Mouse (Mus musculus) small intestine, adult 2 months (tissue): ENCODE data around the gene Zfp641. TPM values are rescaled to one million over a fixed set of nuclear protein-coding genes. Genes with fewer than 3 reads are reported as not detected.

Experiments
- H3K27ac ChIP-seq: fragments of 200-500 bp; 2 replicates; pipeline ENCODE4 v1.5.1; 2012; ENCODE audit warnings: low read depth, low read length, control low read depth, inconsistent platforms; ENCODE audit not compliant: insufficient read depth
- H3K27me3 ChIP-seq: fragments of 200-500 bp; 2 replicates; pipeline ENCODE4 v1.6.1; 2012; ENCODE audit warnings: mild to moderate bottlenecking, moderate library complexity, low read length, inconsistent platforms; ENCODE audit not compliant: control insufficient read depth, insufficient read depth
- H3K36me3 ChIP-seq: fragments of 200-500 bp; 2 replicates; pipeline ENCODE4 v1.6.1; 2012; ENCODE audit warnings: mild to moderate bottlenecking, low read length, control low read depth, inconsistent platforms; ENCODE audit not compliant: control insufficient read depth, insufficient read depth
- H3K4me1 ChIP-seq: fragments of 200-500 bp; 2 replicates; pipeline ENCODE4 v1.6.1; 2012; ENCODE audit warnings: low read length, inconsistent platforms, mixed read lengths; ENCODE audit not compliant: control insufficient read depth, insufficient read depth, insufficient read length
- H3K4me3 ChIP-seq: fragments of 200-500 bp; 2 replicates; pipeline ENCODE4 v1.5.1; 2012; ENCODE audit warnings: low read depth, mild to moderate bottlenecking, control low read depth, inconsistent platforms, low read length, moderate library complexity
- CTCF ChIP-seq: fragments of 200-500 bp; IDR thresholded peaks from 2 replicates; pipeline ENCODE4 v1.5.1; 2012; ENCODE audit warnings: low read depth, mild to moderate bottlenecking, control low read depth, inconsistent platforms, low read length, moderate library complexity, mixed read lengths; ENCODE audit not compliant: insufficient replicate concordance, insufficient read length; ENCODE audit errors: extremely low read depth
- POLR2A ChIP-seq: fragments of 200-500 bp; IDR thresholded peaks from 2 replicates; pipeline ENCODE4 v1.6.1; 2012; ENCODE audit warnings: low read depth, mild to moderate bottlenecking, control low read depth, inconsistent platforms, low read length, moderate library complexity
- WGBS: fragments of 180-500 bp; shearing (Covaris S2); methylation state at CpG from one replicate; pipeline ENCODE4 v1.1.7; 2018; 5-methylcytosine and 5-hydroxymethylcytosine counted together
- polyA plus RNA-seq: library from polyadenylated mRNA; depleted of rRNA; stranded (reverse); fragments of >200 nt; gene quantifications from 2 replicates; pipeline ENCODE4 v1.2.3, GENCODE M21; 2012; rRNA removed

Gene Zfp641
- polyA plus RNA-seq, 1 experiment = 0.34 TPM

DNA sequence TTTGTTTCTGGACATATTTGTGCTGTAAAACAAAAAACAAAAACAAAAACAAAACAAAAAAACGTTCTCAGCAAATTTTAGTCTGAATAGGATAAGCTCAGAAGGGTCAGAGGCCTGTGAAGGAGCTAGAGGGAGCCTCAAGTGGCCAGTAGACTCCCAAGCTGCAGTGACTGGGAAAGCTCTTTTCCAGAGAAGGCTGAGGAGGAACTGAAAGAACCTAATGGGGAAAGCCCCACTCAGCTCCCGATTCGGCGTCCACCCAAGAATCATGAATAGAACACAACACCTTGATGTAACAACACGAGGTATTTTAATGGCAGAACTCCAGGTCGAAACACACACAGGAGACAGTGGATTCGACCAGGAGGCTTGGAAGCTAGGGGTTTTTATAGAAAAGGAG is 38.2 kb downstream of the Zfp641 start:
- 83% methylated on average over 7 of the region's 7 CpGs for WGBS
- H3K27ac ChIP-seq = no peak overlapping the region

GRCm38 (mm10) chr15:98257193-98257592 is 38.8 kb downstream of the Zfp641 start, which contains the start of gene H1fnt:
TSS of gene H1fnt (minus strand) at chr15:98257293.
- WGBS = 83% methylated on average over 8 of the region's 8 CpGs
- no peak within 1 kb of the TSS for H3K27ac ChIP-seq
- H3K36me3 ChIP-seq = no peaks in the 10 kb centered on the region
- H3K4me3 ChIP-seq = no peak within 1 kb of the TSS
- H3K4me1 ChIP-seq = no peaks in the 10 kb centered on the region
- TF ChIP-seq POLR2A = no peak
- TF ChIP-seq CTCF = no peak
- no peaks in the 10 kb centered on the region for H3K27me3 ChIP-seq

More for the DNA sequence above, 38.2 kb downstream of the Zfp641 start:
- TF ChIP-seq CTCF (no peak), POLR2A (no peak)
- no peaks in the 10 kb centered on the region for H3K27me3 ChIP-seq
- no peaks in the 10 kb centered on the region for H3K4me1 ChIP-seq
- H3K36me3 ChIP-seq = no peaks in the 10 kb centered on the region
- no peak overlapping the region for H3K4me3 ChIP-seq

- no peaks in the 10 kb centered on the region for H3K36me3 ChIP-seq
- no peak overlapping the region for H3K4me3 ChIP-seq
- 89% methylated on average over 13 of the region's 13 CpGs for WGBS
- TF ChIP-seq CTCF (no peak), POLR2A (no peak)
- H3K27me3 ChIP-seq = no peaks in the 10 kb centered on the region
- H3K27ac ChIP-seq = no peak overlapping the region
- no peaks in the 10 kb centered on the region for H3K4me1 ChIP-seq
Observed at GRCm38 (mm10) chr15:98256271-98256670, 39.7 kb downstream of the Zfp641 start.

Other genes starting within 250 kb of the Zfp641 start
- gene Pfkm, start 203.6 kb downstream of the Zfp641 start, polyA plus RNA-seq = 4.3 and 4.8 TPM in 2 replicates
- 3.2 and 5.5 TPM in 2 replicates for gene Senp1, start 202.4 kb downstream of the Zfp641 start, polyA plus RNA-seq
- gene Asb8, start 130.5 kb downstream of the Zfp641 start, polyA plus RNA-seq = 15.8 and 27.3 TPM in 2 replicates
- 0.22 and 0.43 TPM in 2 replicates for gene Ccdc184, start 129.0 kb downstream of the Zfp641 start, polyA plus RNA-seq
- not detected in 2 replicates for gene Olfr288, start 100.6 kb downstream of the Zfp641 start, polyA plus RNA-seq
- gene Gm44579, start 75.2 kb downstream of the Zfp641 start, polyA plus RNA-seq = not detected in 2 replicates
- gene Olfr287, start 75.1 kb downstream of the Zfp641 start, polyA plus RNA-seq = 0.11 and 0.67 TPM in 2 replicates
- 0.24 TPM in 1 of 2 replicates, not detected in the other for gene Olfr286, start 61.7 kb downstream of the Zfp641 start, polyA plus RNA-seq
- gene H1fnt, start 38.9 kb downstream of the Zfp641 start, polyA plus RNA-seq = not detected in 2 replicates
- gene Olfr285, start 21.2 kb upstream of the Zfp641 start, polyA plus RNA-seq = not detected in 2 replicates
- not detected in 2 replicates for gene Olfr284, start 44.8 kb upstream of the Zfp641 start, polyA plus RNA-seq
- not detected in 2 replicates for gene Olfr283, start 84.8 kb upstream of the Zfp641 start, polyA plus RNA-seq
- not detected in 2 replicates for gene Olfr282, start 135.1 kb upstream of the Zfp641 start, polyA plus RNA-seq
- not detected in 2 replicates for gene Olfr281, start 156.4 kb upstream of the Zfp641 start, polyA plus RNA-seq
- gene OR5BS1P, start 173.7 kb upstream of the Zfp641 start, polyA plus RNA-seq = not detected in 2 replicates
- not detected in 2 replicates for gene Lalba, start 186.6 kb upstream of the Zfp641 start, polyA plus RNA-seq
- gene Olfr279, start 196.2 kb upstream of the Zfp641 start, polyA plus RNA-seq = not detected in 2 replicates
- gene Kansl2, start 238.1 kb upstream of the Zfp641 start, polyA plus RNA-seq = 8.4 and 15.0 TPM in 2 replicates